Mouse (Mus musculus) B cell, adult 2 months (primary cell): ENCODE results near the gene Psmd11.
A peak's percentile ranks its signal among the peaks of the same experiment; 100 is the strongest.

ENCODE experiments used
- DNase-seq, 2 experiments: peaks; one replicate each; pipeline ENCODE4 v3.0.0; 2022

Psmd11 gene

DNA sequence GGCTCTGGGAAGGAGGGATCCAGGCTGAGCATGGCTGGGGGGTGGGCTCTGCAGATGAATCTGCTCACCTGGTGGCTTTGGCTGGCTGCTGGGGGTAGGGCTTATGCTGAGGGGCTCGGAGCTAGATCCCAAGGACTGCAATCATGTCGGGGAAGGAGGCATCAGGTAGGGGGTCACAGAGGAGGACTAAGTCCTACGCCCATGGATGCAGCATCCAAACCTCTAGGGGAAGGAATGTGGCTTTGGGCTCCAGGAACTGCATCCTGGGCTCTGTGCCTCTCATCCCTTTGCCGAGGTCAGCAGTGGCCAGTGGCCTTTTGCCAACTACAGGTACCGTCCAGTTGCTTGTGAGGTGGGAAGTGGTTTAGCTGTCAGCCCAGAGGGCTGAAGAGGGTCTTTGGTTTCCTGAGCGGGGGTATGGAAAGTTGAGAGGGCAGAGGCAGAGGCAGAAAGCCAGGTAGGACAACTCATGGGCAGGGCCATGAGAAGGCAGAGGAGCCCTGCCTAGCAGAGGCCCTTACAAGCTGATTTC is 55.2 kb downstream of the Psmd11 start:
- no peak for DNase-seq

GRCm38 (mm10) chr11:80484191-80484791 is 55.9 kb downstream of the Psmd11 start:
- DNase-seq = no peak

- no peak for DNase-seq
These were observed 56.7 kb downstream of the Psmd11 start for GRCm38 (mm10) chr11:80485120-80485551.

GRCm38 (mm10) chr11:80485622-80486206 is 57.3 kb downstream of the Psmd11 start:
- DNase-seq = no peak

DNA sequence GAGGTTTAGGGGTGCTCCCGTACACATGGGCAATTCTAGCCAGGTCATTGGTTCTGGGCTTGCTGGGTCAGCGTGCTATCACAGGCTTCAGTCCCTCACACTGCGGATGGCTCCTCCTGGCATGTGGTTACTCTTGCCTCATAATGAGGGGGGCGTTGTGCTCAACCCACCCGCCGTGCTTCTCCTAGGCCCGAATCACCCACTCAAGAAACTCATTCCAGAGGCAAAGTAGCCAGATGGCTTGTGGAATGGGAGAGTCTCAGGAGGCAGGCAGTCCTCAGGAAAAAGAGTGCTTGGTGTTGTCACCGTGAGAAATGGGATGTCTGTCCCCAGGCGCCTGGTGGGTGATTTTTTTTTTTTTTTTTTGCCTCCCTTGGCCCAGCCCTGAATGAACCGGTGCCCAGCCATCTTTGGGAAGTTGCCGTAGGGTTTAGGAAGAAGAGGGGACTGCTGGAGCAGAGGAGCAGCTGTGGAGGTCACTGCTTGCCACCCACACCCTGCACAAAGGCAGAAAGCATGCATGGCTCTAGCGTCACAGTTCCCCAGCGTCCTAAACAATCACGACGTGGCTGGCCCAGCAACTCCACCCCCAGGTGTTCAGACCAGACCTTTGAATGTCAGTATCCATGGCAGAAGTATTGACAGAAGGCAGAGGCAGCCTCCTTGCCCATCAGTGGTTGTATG is 59.6 kb downstream of the Psmd11 start:
- DNase-seq = no peak

DNA sequence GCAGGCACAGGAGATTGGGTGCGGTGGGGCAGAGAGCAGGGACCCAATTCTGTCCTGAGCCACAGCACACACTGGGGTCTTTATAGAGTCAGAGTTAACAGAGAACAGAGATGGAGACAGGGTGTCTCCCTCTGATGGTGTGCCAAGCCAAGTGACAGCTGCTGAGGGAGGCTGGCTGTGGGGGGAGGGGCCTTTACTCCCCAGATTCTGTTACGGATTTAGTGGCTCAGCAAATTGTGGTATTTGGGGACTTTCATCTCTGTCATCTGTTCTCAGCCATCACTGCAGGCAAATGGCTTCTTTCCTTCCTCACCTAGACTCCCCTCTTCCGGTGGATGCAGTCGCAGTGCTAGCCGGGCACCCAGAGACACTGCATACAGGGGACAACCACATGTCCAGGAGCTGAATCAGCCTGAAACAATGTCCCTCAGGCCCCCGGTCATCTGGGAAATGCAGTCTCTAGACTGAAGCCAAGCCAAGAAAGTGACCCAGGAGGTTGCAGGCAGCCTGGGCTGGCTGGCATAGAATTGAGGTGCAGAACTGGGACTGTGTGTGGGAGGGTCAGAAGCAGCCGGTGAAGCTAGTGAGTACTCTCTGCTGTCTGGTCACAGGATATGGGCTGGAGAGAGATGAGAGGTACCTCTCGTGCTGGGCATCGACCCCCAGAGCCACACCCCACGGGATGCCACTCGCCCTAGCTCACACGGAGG is 60.9 kb downstream of the Psmd11 start:
- DNase-seq = peak in 1 of 2 experiments; percentile 22

DNA sequence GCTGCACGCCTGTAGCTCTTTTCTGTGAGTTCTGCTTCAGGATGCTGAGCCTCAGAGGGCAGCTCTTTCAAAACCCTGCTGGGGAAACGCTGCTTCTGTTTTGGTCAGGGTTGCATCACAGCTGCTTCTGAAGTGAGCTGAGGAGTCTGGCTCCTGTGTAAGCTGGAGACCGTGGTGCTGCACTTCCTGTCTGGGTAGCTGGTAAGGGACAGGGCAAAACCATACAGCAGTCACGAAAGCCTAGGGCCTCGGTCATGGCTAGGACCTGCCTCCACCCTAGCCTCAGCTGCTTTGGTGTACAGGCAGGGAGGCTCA is 61.4 kb downstream of the Psmd11 start:
- peak; percentile 21 to 28 for DNase-seq

GRCm38 (mm10) chr11:80490831-80491230 is 62.4 kb downstream of the Psmd11 start:
- DNase-seq = no peak

DNA sequence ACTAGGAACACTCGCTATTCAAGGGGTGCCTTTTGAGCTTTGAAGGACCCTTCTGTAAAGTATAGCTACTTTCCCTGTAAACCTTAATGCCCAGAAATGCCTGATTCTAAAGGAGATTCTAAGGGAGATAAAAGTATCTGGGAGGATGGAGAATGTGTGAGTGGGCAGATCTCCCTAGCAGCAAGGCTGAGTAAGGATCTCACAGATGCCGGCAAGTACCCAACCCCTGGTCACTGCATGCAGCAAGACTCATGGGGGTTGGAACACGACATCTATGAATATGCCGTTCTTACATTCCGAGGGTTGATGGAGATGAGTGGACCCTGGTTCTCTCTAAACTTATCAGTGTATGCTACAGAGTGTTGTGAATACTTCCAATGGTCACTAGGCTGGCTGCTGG is 64.8 kb downstream of the Psmd11 start:
- no peak for DNase-seq

DNA sequence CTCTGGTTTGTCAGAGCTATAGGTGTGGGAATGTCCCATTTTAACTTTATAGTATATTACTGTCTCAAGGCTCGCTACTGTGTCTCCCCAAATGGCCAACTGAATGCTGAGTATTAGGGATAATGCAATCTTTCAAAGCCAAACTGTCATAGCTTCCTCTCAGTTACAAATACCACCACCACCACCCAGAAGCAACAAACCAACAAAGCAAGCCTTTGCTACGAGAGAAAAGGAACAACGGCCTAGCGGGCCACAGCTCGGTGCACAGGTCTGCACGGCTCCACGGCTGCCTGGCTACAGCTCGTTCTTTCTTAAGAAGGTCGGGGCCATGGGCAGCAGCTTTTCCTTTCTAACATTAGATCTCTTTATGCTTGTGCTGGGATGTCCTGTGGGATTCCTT is 66.4 kb downstream of the Psmd11 start:
- peak; percentile 28 to 33 for DNase-seq

- no peak for DNase-seq
These were observed 67.6 kb downstream of the Psmd11 start for GRCm38 (mm10) chr11:80495972-80496371.

GRCm38 (mm10) chr11:80496640-80497039 is 68.2 kb downstream of the Psmd11 start:
- no peak for DNase-seq

DNA sequence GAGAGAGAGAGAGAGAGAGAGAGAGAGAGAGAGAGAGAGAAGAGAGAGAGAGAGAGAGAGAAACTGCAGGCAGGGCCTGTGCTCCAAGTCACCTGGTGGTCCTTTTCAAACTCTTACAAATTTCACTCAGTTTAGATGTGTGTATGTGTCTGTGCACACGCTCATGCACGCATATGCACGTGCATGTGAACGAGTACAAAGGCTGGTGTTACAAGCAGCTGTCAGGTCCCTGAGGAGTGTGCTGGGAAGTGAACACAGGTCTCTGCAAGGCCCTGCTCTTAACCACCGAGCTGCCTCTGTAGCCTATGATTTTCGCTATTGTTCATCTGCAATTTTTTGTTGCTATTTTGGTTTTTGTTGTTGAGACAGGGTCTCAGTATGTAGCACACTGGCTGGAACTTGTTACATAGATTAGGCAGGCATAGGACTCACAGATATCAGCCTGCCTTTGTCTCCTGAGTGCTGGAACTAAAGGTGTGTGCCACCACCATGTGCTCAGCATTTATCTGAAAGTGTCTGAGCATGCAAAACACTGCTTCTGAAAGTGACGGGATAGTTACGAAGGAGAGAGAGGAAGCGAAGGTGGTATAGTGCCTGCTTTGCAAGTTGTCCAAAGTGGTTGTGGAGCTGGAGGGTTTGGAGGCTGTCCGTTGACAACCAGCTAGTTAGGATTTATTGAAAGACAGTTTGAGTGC is 69.0 kb downstream of the Psmd11 start:
- no peak for DNase-seq

- no peak for DNase-seq
These were observed 70.1 kb downstream of the Psmd11 start for GRCm38 (mm10) chr11:80498328-80499070.

GRCm38 (mm10) chr11:80499550-80499952 is 71.1 kb downstream of the Psmd11 start:
- no peak for DNase-seq

- DNase-seq = no peak
These were observed 74.9 kb downstream of the Psmd11 start for GRCm38 (mm10) chr11:80503281-80503680.

DNA sequence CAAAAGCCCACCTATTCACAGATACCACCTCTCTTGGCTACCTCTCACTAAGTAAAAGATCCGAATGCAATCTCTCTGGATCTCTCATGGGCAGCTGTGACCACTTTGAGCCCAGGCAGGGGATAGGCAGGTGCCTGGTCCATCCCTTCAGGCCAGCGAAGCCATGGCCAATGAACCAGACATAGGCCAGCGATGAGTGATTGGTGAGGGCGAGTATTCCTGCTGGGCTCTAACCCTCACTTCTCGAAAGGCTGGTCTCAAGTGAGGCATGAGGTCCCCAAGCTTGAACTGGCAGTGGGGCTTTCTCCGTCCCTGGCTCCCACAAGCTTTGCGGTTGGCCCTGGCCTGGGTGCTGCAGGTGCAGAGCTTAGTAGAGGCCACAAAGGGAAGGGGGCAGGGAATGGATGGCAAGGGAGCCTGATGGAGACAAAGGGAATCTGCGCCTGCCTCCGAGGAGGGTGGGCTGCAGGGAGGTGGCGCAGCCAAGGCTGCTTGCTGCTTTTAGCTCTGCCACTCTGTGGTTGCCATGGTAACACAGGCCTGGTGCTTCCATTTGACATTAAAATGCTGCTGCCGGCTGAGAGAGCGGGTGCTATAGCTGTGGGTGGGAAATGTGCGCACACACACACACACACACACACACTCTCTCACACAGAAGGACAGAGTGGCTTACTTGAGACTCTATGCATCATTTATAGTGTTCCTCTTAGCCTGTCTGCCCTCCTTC is 75.5 kb downstream of the Psmd11 start:
- DNase-seq = peak; percentile 51 to 56

GRCm38 (mm10) chr11:80504519-80505385 is 76.3 kb downstream of the Psmd11 start:
- no peak for DNase-seq

DNA sequence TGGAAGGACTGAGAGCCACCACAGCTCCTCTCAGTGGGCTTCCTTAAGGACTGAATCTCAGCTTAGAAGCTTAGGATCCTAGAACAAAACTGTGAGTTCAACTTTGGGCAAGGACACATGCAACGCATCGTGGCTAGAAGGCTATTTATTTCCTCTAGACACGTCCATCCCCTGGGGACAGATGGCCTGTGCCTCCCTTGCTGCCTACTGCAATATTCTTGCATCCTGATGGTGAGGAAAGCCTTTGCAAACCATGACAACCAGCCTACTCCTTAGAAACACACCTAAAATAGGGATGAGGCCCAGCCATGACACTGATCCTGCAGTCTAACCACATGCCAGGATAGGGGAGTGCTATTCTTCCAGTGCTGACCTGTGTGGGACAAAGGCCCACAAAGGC is 77.2 kb downstream of the Psmd11 start:
- no peak for DNase-seq

DNA sequence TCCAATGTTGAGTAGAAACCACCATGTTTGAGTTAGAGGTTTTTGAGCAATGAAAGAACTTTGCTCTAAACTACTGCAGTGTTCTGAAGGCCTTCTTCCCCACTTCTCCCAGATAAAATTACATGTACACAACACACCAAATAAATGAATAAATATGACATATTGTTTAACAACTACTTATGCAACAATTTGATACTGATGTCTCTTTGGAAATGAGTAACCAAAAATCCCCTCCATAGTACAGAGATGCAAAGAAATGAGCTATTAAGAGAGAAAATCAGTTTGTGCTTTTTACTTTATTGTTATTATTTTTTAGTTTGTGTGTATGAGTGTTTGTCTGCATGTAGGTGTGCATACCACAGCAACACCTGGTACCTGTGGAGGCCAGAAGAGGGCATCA is 78.1 kb downstream of the Psmd11 start:
- no peak for DNase-seq

DNA sequence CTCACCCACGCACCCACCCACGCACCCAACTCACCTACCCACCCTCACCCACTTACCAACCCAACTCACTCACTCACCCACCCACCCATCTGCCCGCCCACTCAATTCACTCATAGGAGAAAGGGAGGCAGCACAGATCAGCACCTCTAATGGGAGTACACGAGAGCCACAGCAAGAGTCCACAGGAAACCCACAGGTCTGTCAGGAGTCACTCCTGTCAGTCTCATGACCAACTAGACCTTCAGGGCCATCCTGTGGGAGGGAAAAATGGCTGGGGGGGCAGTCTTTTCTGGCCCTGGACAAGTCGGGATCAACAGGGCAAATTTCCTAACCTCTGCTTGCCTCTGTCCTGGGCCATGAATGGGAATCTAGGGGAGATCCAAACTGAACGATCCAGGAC is 79.4 kb downstream of the Psmd11 start:
- peak; percentile 52 to 56 for DNase-seq
